7 mouse cellular contexts compared by ENCODE assay signal in the genomic region with DNA sequence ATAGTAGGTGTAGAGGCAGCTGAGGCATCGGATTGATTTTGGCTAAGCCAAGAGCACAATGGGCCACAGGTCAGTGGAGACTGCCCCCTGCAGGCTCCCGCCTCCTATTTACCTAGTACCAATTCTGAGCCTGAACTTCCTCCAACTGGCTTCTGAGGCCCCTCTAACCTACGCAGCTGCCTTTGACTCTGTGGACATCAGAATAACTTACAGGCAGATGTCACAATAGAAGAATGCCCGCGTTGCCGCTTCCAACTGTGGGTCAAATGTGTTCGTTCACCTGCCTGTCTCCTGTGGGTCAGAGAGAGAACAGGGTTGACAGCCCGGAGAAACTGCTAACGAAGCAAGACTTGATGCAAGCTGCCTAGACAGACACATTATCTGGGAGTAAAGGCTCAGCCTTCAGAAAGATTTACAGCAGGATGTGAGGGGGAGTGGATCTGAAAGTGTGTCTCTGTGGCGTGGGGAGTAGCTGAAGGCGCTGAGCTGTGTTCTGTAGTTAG.
A peak's percentile ranks its signal among the peaks of the same experiment; 100 is the strongest.
DNase-seq lines count a peak whose midpoint lies in the region; ATAC-seq and TF ChIP-seq lines count a peak whose summit lies in the region.

No protein-coding gene starts in this region.

- no peaks in the 10 kb centered on the region for H3K27me3 ChIP-seq in CH12.LX (replicated peaks)

- no peak overlapping the region for H3K27ac ChIP-seq in CH12.LX (ENCODE audit: insufficient read depth, low read depth)

- no peaks in the 10 kb centered on the region for H3K36me3 ChIP-seq in CH12.LX (replicated peaks in 1 of 2; ENCODE audit: control insufficient read depth in 1 of 2, insufficient read depth in 1 of 2, low read length in 1 of 2)

- H3K9me3 ChIP-seq in CH12.LX (replicated peaks; ENCODE audit: low read length), result peaks cover 25% of the 10 kb centered on the region

- no peak for TF ChIP-seq EP300 in CH12.LX (IDR thresholded peaks at IDR 0.05; ENCODE audit: low read length)

- peak; percentile 7 to 66; a peak in 2 of 4 replicates for TF ChIP-seq CTCF in CH12.LX (conservative IDR thresholded peaks at IDR 0.05 in 1 of 2, IDR thresholded peaks at IDR 0.05 in 1 of 2; ENCODE audit: low read depth in 2 of 2, low read length in 2 of 2)

- H3K4me3 ChIP-seq in CH12.LX (replicated peaks in 1 of 3; ENCODE audit: low read depth in 2 of 3, low read length in 2 of 3, poor library complexity in 1 of 3), result no peak overlapping the region

- H3K4me2 ChIP-seq in CH12.LX (ENCODE audit: insufficient read depth, low read depth, poor library complexity, severe bottlenecking), result no peak overlapping the region

- in situ Hi-C loops in CH12.LX (cut with MboI; ENCODE audit: low pct_ligation_motif_present, low pct_unique_long_range_greater_than_20kb, low sequenced_read_pairs), result loop anchor here (10.0 kb wide), 1 partner anchor 372 kb away; no protein-coding TSS in a partner anchor

- dilution Hi-C loops in CH12.LX (cut with MboI; ENCODE audit: extremely low pct_ligation_motif_present, extremely low pct_unique_long_range_greater_than_20kb, low sequenced_read_pairs), result no loop called here

- TF ChIP-seq RAD21 in CH12.LX (IDR thresholded peaks at IDR 0.05; ENCODE audit: low read depth, low read length), result peak; percentile 66

- DNase-seq in CD4-positive helper T cell, adult 2 months (ENCODE audit: low read depth, low spot score), result peak; percentile 58
- peak; percentile 37 for DNase-seq in CH12.LX (ENCODE audit: extremely low read depth)
- peak; percentile 11 for DNase-seq in cerebellum, adult 11-12 months
- DNase-seq in layer of hippocampus, adult 9-11 months, result peak; percentile 74
- DNase-seq in spleen, adult 12 weeks (ENCODE audit: low spot score), result peak; percentile 6

- no peak for TF ChIP-seq POLR2A in CH12.LX (IDR thresholded peaks at IDR 0.05; ENCODE audit: low read depth, low read length)

- no peaks in the 10 kb centered on the region for H3K79me2 ChIP-seq in CH12.LX (replicated peaks; ENCODE audit: control insufficient read depth, extremely low read depth, insufficient read depth, poor library complexity, severe bottlenecking)

- ATAC-seq in hematopoietic stem cell, adult 5-6 weeks (replicated peaks in 1 of 2; ENCODE audit: insufficient read depth in 1 of 2, low FRiP score in 2 of 2, low TSS enrichment in 1 of 2, low read depth in 1 of 2, poor library complexity in 2 of 2, severe bottlenecking in 2 of 2), result peak; percentile 82 to 92
- ATAC-seq in megakaryocyte progenitor cell, adult 5-6 weeks (replicated peaks; ENCODE audit: poor library complexity), result peak; percentile 91

- no peaks in the 10 kb centered on the region for H3K4me1 ChIP-seq in CH12.LX (ENCODE audit: control insufficient read depth in 1 of 2, insufficient read depth in 2 of 2)

- H3K9ac ChIP-seq in CH12.LX (ENCODE audit: insufficient read depth, low read depth), result no peak overlapping the region

TF ChIP-seq in CH12.LX, 34 proteins besides CTCF, POLR2A, EP300 and RAD21:
- peak; percentile 62 for TF ChIP-seq SMC3 (IDR thresholded peaks at IDR 0.05; ENCODE audit: low read depth, low read length)
- TF ChIP-seq GABPA (IDR thresholded peaks at IDR 0.05; ENCODE audit: insufficient replicate concordance, low read depth, low read length), result no peak
- TF ChIP-seq ELF1 (IDR thresholded peaks at IDR 0.05; ENCODE audit: low read depth, low read length), result no peak

Comparison
In these comparisons a context has a peak if more than half of its experiments do, and no peak if none do; other contexts are left out.
1. DNase-seq: peak in every context shown above with its lines; median percentile 74 in layer of hippocampus, adult 9-11 months; 58 in CD4-positive helper T cell, adult 2 months; 37 in CH12.LX; 11 in cerebellum, adult 11-12 months; 6 in spleen, adult 12 weeks.